Mouse (Mus musculus) thymus, adult 2 months (tissue): ENCODE data around the gene Gm21988.

Experiments used
- CTCF ChIP-seq: fragments of 200-500 bp; IDR thresholded peaks from 2 replicates; pipeline ENCODE4 v1.5.1; 2012; ENCODE audit warnings: mild to moderate bottlenecking, control low read depth, low read length, moderate library complexity, borderline replicate concordance; ENCODE audit not compliant: control insufficient read depth, poor library complexity, insufficient read depth; ENCODE audit errors: extremely low read depth
- POLR2A ChIP-seq: fragments of 200-500 bp; IDR thresholded peaks from 2 replicates; pipeline ENCODE4 v1.6.1; 2012; ENCODE audit warnings: mild to moderate bottlenecking, low read length, control low read depth, moderate library complexity; ENCODE audit not compliant: control insufficient read depth, poor library complexity, insufficient read depth; ENCODE audit errors: extremely low read depth

DNA sequence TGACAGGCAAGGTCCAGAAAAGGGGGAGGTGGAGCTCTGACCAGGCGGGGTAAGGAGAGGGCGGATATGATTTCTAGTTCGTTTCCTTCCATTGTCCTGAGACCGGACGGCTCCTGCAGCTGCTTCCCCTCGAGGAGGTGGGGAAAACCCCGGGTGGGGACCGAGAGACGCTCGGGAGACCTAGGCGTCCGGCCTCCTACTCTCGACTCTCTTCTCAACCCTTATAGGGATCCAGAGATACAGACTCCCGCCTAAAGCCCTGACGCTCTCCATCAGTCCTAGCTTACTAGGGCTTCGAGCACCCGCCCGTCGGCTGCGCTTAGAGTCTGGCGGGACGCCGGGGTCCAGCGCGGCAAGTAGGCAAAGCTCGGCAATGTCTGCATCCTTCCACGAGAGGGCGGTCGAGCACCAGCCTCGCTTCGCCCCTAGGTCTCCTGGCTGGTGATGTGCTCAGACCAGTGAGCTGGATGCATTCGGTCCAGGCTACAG lies 9.3 kb downstream of the Gm21988 start:
- TF ChIP-seq CTCF (peak; percentile 93), POLR2A (no peak)
